Mouse (Mus musculus) T-cell, adult 2 months (primary cell): ENCODE results near the gene Gabrb1.

Experiments
- DNase-seq: peaks from one replicate; pipeline ENCODE4 v3.0.0; 2022; ENCODE audit warnings: low spot score

Gene Gabrb1

GRCm38 (mm10) chr5:71657482-71658114 is at the start of gene Gabrb1:
TSS of gene Gabrb1 (plus strand) at chr5:71658113.
- no peak for DNase-seq

- DNase-seq, result no peak
Observed at GRCm38 (mm10) chr5:71608735-71609134, 49.2 kb upstream of the Gabrb1 start.

GRCm38 (mm10) chr5:71614311-71614710 is 43.6 kb upstream of the Gabrb1 start:
- no peak for DNase-seq

DNA sequence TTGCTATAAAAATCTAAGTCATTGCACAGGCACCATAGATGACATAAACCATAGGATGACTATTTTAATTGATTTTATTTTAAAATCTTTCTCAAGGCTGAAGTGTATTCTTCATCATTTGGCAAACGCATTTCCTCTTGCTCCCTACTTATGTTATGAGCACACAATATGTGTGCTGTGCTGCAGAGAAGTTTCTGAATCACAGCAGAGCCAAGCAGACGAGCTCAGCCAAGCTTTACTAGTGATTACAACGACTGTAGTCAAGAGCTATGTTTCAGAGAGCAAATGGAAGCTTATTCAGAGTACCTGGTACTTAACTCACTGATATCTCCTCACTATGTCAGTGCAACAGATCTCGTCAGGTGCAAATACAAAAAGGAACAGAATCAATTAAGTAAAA is 41.2 kb upstream of the Gabrb1 start:
- no peak for DNase-seq

GRCm38 (mm10) chr5:71627820-71628219 is 30.1 kb upstream of the Gabrb1 start:
- no peak for DNase-seq

GRCm38 (mm10) chr5:71639804-71640203 is 18.1 kb upstream of the Gabrb1 start:
- no peak for DNase-seq

DNA sequence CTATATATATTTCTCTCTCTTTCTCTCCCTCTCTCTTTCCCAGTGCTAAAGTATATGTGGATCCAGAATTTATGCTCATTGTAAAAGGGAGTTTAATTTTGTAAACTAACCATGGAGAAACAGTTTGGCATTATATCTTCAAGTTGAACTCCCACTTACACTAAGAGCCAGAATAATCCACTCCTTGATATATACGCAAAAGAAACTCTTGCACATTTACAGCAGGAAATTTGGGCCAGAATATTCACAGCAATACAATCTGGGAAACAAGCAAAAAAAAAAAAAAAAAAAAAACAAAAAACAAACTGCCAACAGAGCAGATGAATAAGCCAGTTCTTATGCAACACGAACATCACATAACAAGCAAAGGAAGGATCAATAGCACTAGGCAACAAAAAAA is 9.8 kb upstream of the Gabrb1 start:
- DNase-seq, result no peak

- no peak for DNase-seq
Observed at GRCm38 (mm10) chr5:71654056-71654455, 3.9 kb upstream of the Gabrb1 start.

GRCm38 (mm10) chr5:71656771-71657170 is 1.1 kb upstream of the Gabrb1 start:
- no peak for DNase-seq

GRCm38 (mm10) chr5:71658115-71658497 is 193 bp downstream of the Gabrb1 start, which contains the start of gene Gabra4:
TSS of gene Gabra4 (minus strand) at chr5:71658308.
- DNase-seq, result no peak

GRCm38 (mm10) chr5:71665593-71665992 is 7.7 kb downstream of the Gabrb1 start:
- DNase-seq, result no peak

DNA sequence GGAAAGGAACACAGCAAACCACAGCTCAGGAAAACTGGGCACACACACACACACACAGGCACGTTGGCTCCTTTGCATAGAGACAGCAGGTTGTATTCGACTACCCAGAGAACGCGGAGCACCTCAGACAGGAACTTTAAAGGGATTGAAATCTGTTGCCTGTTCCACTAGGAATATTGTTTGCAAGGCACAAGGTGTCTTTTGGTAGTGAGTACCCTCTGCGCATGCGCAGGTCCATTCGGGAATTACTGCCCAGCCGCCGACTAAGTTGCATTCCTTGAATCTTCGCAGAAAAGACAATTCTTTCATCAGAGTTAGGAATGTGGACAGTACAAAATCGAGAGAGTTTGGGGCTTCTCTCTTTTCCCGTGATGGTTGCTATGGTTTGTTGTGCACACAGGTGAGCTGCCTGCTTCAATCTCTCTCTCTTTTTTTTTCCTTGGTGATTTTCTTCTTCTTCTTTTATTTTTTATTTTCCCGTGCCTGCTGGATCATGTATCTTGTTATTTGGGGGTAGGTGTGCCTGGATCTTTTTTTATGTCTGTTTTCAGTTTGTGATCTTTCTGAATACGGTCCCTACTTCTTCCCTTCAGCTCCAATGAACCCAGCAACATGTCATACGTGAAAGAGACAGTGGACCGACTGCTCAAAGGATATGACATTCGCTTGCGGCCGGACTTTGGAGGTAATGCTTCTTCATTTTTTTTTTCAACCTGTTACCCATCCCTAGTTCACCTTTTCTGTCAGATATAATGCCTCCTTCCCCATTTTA is 42.0 kb downstream of the Gabrb1 start:
- no peak for DNase-seq

DNA sequence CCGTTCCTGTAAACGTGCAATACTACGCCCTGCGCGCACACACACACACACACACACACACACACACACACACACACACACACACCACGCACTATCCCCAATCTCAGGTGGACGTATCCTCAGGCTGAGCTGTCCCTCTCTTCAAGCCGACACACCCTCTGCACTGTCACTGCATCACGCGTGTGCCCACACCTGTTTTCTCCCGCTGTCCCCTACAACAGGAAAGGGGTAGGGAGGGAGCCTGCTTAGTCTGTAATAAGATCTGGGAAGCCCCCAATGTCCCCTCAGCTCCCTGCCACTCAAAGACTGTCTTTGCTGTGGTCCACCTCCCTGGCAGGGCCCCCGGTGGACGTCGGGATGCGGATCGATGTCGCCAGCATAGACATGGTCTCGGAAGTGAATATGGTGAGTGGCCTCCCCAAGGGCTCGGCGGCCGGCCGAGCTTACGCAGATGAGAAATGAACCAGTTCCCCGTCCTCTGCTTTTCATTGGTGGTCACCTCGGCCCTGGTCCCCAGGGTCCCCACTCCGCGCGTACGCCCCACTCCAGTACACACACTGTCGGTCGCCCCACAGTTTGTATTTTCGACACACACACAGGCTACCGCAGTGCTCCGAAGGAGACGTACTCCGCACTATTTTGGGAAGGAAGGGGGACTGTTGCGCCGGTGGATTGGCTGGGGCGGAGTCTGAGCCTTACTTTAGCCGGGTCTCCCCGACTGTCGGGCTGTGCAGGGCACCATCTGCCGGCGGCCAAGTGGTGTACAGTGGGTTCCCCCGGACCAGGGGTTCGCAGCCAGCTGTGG is 42.8 kb downstream of the Gabrb1 start:
- no peak for DNase-seq

DNA sequence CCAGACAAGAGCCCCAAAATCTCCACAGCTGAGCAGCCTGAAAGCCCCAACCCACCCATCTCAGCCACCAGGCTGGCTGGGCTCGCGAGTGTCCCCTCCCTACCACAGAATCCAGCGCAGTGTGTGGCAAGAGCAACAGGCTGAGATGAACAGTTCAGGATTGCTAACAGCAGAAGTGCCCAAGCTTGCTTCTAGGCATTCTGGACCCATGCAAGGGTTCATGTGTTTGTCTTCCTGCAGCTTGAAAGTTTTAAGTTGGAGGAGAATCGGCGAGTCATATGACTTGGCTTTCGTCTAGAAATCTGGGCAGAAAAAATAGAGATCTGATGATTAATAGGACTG is 43.3 kb downstream of the Gabrb1 start:
- DNase-seq, result no peak

- no peak for DNase-seq
Observed at GRCm38 (mm10) chr5:71732931-71733792, 75.2 kb downstream of the Gabrb1 start.

GRCm38 (mm10) chr5:71747411-71747810 is 89.5 kb downstream of the Gabrb1 start:
- no peak for DNase-seq

GRCm38 (mm10) chr5:71753966-71754365 is 96.1 kb downstream of the Gabrb1 start:
- DNase-seq, result no peak

- no peak for DNase-seq
Observed at GRCm38 (mm10) chr5:71761105-71761504, 103.2 kb downstream of the Gabrb1 start.

DNA sequence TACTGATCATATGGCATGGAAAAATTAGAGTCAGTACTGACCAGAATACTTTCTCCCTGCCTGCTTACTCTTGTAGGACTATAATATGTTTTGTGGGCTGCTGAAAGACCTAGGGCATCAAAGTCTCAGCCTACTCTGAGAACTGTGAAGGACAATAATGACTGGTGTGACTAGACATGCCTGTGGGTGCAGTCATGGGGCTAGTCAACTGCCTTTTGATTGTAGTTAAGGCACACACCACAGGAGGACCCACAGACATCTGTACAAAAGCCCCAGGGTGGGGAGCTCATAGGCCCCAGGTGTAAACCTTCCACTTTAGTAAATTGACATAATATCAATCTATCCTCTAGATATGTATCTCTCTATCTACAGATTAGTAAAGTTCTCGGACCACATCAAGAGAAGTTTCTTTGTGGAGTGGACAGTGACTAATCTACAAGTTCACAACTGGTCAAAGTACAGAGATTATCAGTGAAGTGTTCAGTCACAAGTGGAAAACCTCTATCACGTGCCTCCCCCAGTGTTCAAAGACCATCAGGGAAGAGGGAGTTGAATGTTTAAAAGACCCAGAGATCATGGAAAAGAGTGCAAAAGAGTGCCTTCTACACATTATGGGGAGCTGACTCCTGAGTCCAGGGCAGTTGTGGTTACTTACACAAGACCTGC is 123.7 kb downstream of the Gabrb1 start:
- no peak for DNase-seq

GRCm38 (mm10) chr5:71822862-71823261 is 164.9 kb downstream of the Gabrb1 start:
- DNase-seq, result no peak

GRCm38 (mm10) chr5:71828342-71828741 is 170.4 kb downstream of the Gabrb1 start:
- DNase-seq, result no peak
